Mouse (Mus musculus): ENCODE results near the gene 5830411N06Rik.

The 5830411N06Rik gene

DNA sequence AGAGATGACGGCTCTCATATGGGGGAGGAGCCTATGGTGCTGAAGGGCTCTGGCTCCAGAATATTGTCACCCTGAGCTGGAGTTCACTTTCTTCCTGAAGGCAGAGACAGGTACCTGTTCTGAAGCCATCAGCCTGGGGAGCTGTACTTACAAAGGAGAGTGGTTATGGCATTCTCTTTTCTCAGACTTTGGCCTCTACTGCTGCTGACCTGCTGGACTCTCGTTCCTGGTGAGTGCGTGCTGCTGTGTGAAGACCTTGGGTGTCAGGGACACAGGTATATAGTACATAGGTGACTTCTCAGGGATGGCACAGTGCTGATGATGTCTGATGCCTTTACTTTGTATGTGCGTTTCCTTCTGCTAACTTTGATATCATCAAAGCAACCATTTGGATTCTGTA, at the start of gene 5830411N06Rik:
Gene 5830411N06Rik, plus strand, starts transcription at position 69 of the 400 bp plus-strand sequence.
- DNase-seq (ENCODE audit: low read depth, low spot score) = no peak

DNA sequence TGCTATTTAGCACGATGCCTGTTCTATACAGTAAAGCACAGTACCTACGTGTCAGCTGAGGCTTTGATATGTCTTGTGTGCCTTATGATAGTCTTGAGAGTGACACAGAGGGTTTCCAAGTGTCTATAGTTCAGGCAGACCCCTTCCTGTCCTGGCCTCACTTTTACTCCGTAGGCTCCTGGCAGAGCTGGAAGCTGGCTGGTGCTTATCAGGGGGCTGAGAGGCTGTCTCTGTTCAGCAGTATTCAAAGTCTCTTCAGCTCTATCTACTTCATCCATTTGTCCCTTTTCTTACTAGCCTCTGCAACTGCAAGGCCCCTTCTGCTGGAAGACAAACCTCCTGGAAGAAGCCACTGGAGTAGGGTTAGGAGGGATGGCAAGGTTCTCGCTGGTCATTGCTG, 46.0 kb upstream of the 5830411N06Rik start:
- no peak for DNase-seq (ENCODE audit: low read depth, low spot score)

DNA sequence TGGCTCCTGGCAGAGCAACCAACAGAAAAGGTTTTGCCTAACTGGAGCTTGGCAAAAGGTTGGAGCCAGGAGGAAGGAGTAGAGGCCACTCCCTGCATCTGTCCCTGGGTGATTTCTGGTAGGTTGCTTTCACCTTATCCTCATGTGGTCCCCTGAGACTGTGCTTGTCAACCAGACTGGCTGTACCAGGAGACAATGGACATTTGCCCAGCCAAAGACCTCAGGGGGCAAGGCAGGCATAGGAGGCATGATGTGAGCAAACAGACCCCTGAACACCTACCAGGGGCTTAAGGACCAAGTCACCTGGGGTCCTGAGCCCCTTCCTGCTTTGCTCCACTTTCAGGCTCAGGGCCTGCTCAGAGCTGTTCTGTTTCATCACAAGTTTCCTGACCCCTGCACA, 41.2 kb upstream of the 5830411N06Rik start, which contains the start of gene Olfr524:
Gene Olfr524, minus strand, starts transcription at position 101 of the 400 bp plus-strand sequence.
- DNase-seq (ENCODE audit: low read depth, low spot score) = no peak

DNA sequence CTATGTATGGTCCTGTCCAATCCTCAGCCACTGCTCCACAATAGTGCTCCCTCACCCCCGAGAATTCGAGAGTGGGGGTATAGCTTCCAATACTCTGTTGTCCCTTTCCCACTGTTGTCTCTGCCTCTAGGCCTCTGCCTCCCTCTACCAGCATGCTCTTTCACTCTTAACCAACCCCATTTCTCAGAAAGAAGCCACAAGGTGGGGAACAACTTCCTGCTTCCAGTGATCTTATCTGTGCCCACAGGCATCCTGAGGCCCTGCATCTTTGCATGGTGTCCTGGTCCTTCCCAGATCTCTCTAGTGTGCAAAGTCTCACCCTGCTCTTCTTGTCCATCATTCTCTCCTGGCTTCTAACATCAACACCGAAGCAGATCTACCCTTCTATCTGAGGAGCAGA, 40.2 kb upstream of the 5830411N06Rik start:
- DNase-seq (ENCODE audit: low read depth, low spot score) = no peak

DNA sequence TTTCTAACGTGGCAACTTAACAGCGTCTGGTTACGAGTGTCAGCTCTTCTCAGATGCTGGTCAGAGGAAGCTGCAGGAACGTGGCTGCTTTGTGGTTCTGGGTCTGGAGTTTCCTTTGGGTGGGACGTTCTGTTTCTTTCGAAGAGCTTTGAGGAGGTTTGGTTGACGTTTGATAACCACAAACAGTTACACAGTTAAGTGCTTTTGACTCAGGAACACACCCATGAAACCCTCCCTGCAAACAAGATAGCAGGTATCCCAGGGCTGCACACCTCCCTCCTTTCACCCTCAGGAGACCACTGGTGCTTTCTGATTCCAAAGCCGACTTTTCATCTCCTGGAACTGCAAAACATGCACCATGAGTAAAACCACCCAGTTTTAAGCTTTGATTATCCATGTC, 38.9 kb upstream of the 5830411N06Rik start:
- no peak for DNase-seq (ENCODE audit: low read depth, low spot score)

DNA sequence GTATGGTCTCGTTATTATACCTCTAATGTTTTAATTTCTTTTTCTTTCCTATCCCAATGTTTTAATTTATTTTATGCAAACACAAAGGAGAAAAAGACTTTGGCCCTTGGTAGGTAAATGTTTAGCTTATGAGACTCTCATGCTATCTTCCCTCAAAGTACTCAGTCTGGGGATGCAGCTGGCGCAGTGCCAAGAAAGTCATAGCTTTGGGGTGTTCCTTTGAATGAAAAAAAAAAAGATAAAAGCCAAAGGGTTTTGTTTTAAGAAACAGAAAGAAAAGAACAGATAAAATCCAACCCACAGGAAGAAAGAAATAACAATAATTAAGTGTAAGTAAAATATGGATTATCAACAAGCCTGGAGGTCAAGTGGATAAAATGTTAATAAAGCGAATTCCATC, 38.4 kb upstream of the 5830411N06Rik start:
- DNase-seq (ENCODE audit: low read depth, low spot score) = no peak

DNA sequence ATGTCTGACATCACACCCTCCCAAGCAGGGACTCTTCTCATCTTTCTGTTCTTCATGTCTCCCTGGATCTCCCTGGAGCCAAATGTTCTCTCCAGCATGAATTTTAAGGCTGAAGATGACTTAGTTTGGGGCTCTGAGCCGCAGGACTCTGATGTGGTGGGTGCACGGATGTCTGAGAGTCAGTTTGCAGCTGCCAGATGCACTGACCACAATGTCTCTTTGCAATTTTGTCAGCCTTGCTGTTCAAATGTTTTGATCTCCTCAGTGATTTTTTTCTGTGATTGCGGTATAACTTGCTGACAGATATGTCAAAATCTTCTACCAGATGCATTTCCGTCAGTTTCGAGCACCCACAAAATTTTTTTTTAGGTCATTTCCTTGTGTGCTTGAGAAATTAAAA, 33.2 kb upstream of the 5830411N06Rik start:
- no peak for DNase-seq (ENCODE audit: low read depth, low spot score)

DNA sequence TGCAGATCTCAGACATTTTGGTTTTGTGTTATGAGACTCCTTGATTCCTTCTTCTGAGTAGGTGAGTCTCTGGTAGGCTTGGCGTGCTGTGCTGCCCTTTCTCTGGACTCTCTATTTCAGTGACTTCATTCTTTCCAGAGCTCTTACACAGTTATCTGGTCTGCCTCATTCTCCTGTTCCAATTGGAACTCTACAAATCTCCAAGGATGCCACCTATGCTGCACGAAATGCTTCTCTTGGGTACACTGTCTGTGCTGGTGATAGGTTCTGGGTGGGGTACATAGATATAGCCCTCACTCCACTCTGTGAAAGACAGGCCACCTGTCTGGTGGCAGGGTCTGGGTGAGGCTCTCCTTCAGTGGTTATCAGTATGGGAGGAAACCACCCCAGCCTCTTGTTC, 29.1 kb upstream of the 5830411N06Rik start, which contains the start of gene Cd163l1:
Gene Cd163l1, plus strand, starts transcription at position 301 of the 400 bp plus-strand sequence.
- DNase-seq (ENCODE audit: low read depth, low spot score) = no peak

DNA sequence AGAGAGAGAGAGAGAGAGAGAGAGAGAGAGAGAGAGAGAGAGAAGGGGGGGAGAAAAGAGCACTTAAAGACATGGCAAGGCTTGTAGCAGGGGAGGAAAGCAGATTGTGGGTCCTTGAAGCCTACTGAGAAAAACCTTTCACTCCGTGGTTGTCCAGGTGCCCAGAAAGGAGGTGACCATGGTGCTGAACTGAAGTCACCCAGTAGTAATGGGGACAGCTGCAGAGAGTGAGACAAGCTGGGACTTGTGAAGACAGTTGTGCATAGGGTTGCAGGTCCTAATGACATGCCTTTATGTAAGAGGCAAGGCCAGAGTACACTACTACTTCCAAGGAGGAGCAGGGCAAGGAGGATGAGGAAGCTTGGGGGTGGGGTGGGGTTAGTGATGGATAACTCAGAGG, 27.8 kb upstream of the 5830411N06Rik start:
- no peak for DNase-seq (ENCODE audit: low read depth, low spot score)

DNA sequence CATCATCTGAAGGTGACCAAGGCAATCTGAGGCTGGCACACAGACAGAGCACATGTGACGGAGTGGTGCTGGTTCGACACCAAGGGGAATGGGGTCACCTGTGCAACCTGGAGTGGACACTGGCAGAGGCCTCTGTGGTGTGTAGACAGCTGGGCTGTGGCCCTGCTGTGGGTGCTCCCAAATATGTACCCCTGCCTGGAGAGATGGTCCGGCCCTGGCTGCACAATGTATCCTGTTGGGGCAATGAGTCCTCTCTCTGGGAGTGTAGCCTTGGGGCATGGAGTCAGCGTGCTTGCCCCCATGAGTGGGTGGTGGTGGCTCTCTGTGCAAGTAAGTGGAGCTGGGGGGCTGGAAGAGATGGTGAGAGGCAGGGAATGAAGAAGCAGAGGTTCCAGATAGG, 26.7 kb upstream of the 5830411N06Rik start:
- no peak for DNase-seq (ENCODE audit: low read depth, low spot score)

DNA sequence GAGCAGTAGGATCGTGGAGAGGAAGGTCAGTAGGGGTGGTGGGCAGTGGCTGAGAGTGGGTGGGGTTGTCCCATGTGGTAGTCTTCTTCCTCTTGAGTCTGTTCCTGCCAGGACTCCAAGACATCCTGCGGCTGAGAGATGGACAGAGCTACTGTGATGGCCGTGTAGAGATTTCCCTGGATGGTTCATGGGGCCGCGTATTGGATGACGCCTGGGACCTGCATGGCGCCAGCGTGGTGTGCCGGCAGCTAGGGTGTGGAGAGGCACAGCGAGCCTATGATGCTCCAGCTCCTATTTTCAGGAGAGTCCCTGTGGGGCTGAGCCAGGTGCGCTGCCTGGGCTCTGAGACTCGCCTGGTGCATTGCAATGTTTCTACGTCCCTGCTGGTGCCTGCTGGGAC, 22.9 kb upstream of the 5830411N06Rik start:
- DNase-seq (ENCODE audit: low read depth, low spot score) = no peak

DNA sequence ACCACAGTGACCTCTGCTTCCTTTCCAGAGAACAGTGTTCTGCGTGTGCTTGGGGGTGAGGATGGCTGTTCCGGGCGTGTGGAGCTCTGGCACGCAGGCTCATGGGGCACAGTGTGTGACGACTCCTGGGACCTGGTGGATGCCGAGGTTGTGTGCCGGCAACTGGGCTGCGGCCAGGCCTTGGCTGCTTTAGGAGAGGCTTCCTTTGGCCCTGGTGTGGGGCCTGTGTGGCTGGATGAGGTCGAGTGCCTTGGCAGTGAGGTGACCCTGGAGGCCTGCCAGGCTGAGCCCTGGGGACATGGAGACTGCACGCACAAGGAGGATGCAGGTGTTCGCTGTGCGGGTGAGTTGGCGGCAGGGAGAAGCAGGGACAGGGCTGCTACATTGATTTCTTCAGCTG, 18.6 kb upstream of the 5830411N06Rik start:
- DNase-seq (ENCODE audit: low read depth, low spot score) = no peak

DNA sequence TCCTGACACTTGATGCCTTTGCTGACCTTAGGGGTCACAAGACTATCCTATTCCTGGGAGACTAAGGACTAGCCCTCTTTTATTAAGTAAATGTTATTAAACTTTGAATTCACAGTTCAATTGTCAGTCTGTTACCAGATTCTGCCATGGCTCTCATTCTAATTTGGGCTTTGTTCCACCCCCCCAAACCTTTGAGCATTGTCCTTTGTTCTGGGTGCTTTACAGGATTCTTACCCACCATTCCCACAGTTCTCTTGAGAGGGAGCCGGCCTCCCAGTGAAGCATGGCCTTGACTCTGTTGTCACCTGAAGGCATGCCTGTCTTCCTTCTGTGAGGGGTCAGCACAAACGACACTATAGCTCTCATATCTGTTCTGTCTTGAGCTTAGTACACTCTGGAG, 16.1 kb upstream of the 5830411N06Rik start:
- DNase-seq (ENCODE audit: low read depth, low spot score) = no peak

DNA sequence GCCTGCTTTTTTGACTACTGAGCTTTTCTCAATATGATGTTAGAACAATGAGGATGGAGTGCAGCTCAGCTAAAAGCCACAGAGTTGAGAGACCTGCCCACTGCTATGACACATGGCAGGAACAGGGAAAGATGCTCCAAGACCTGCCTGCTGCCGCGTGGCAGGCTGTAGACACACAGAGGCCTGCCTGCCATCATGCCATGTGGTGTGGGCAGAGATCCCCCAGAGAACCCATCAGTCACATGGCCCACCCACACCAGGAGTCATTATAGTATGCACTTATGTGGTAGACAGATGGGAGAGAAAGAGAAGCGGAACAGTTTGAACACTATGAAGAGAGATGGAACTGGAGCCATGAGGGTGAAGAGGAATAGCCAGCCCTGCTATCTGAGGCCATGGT, 13.4 kb upstream of the 5830411N06Rik start:
- no peak for DNase-seq (ENCODE audit: low read depth, low spot score)

DNA sequence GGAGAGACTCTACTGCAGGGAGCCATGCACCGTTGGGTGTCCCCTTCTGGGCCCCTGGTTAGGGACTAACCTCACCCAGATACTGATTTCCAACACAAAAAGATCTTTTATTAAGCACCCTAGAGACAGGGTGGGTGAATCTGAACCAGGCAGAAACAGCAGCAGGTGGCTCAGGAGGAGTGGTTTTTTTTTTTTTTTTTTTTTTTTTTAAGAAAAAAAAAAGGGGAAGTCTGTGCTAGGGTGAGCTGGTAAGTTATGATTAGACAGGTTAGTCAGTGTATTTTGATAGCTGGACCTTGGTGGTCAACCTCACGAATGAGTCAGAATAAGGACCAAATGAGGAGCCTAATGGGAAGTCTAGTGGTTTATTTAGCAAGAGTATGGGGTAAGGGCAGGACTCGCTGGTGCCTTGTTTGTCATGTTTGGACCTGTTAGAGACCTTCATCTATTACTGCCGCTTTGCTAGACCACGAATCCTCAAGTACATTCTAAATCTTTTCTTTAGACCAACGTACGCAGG, 6.8 kb downstream of the 5830411N06Rik start:
- no peak for DNase-seq (ENCODE audit: low read depth, low spot score)

DNA sequence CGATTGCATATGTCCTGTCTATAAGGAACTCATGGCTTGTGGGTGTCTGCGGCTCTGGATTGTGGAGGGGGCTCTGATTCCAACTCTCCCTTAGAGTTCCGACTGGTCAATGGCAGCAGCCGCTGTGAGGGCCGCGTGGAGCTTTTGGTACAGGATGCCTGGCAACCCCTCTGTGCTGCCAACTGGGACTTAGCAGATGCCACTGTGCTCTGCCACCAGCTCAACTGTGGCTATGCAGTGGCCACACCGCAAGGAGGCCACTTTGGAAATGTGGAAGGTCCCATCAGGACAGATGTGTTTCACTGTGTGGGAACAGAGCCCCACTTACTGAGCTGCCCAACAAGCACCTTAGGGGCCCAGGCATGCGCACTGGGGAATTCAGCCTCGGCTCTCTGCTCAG, 48.7 kb downstream of the 5830411N06Rik start:
- DNase-seq (ENCODE audit: low read depth, low spot score) = no peak

DNA sequence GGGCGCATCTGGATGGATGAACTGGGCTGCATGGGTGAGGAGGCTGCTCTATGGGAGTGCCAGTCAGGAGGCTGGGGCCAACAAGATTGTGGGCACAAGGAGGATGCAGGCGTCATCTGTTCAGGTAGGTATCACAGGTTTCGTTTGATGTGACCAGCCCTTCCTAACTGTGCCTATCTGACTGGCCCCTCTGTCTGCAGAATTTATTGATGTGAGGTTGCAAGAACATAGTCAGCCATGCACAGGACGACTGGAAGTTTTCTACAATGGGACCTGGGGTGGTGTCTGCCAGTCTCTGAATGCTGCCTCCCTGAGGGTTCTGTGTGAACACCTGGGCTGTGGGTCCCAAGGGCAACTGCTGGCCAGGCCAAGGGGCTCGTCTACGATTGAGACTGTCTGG, 49.8 kb downstream of the 5830411N06Rik start:
- no peak for DNase-seq (ENCODE audit: low read depth, low spot score)

DNA sequence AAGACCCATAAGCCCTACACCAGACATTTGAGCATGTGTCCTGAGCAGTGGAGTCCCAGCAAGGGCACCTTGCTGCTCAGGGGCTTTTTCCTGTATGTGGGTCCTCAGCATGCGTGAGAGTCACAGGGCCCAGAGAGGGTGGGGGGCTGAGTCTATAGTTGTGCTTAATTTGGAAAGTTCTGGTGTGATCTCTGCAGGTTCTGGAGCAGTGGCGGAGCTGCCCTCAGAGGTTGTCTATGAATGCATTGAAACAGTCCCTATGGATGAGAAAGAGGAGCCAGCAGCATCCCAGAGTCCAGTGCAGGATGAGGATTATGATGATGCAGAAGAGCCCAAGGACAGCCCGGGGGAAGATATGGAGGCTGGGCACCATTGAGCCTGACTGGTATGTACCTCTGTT, 52.3 kb downstream of the 5830411N06Rik start:
- no peak for DNase-seq (ENCODE audit: low read depth, low spot score)

DNA sequence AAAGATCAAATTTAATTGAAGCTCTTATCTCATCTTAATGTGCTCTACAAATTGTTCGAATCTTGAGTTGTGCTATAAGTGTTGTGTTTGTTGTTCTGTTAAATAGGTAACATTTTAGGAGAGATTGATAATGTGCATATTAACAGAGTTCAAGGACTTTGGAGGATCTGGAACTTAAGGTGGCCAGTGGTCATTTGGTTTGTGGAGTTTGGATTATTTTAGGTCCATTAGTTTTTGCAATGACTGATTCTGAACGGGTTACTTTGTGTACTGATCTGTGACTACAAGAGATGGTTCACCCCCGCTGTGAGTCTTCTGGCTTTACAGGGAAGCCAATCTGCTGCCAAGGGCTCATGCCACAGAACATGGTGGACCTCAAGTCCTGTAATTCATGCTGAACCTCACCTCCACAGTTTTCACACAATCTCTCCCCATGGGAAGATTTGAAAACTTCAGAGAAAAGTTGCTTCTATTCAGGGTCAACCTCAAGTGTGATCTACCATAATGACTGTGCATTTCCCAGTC, 72.8 kb downstream of the 5830411N06Rik start:
- no peak for DNase-seq (ENCODE audit: low read depth, low spot score)

DNA sequence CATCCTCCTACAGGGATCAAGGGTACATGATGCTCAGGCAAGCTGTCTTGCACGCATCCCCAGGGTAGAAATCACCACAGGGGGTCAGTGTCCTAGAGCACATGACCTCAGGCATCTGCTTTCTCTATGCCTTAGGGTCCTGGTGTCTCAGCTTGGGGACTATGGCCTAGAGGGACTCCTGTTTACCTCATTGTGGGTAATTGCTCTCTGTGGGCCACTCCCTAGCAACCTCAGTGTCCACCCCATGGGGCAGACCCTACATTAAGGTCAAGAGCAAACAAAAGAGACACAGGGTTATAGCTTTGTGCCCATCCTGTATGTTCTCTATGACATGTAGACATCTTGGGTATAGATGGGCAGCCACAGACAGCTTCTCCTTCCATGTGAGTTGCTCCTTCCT, 73.5 kb downstream of the 5830411N06Rik start, which contains the start of gene Olfr525:
Gene Olfr525, plus strand, starts transcription at position 301 of the 400 bp plus-strand sequence.
- DNase-seq (ENCODE audit: low read depth, low spot score) = no peak

DNA sequence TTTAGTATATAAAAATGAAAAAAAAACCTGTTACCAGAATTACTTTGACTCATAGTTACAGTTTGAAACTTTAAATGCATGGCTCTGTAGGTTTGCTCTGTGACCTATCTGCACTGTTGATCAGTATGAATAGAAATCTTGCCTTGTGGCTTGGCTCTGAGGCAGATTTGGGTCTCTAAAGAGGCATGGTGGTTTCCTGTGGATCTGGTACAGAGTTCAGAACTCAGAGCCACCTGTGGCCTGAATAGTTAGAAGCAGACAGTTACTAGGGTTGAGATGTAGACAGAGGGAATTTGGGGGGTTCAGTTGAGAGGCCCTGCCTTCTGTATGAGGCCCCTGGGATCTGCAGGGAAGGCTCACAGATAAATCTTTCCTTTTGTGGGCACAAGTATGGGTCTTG, 74.1 kb downstream of the 5830411N06Rik start:
- DNase-seq (ENCODE audit: low read depth, low spot score) = no peak

DNA sequence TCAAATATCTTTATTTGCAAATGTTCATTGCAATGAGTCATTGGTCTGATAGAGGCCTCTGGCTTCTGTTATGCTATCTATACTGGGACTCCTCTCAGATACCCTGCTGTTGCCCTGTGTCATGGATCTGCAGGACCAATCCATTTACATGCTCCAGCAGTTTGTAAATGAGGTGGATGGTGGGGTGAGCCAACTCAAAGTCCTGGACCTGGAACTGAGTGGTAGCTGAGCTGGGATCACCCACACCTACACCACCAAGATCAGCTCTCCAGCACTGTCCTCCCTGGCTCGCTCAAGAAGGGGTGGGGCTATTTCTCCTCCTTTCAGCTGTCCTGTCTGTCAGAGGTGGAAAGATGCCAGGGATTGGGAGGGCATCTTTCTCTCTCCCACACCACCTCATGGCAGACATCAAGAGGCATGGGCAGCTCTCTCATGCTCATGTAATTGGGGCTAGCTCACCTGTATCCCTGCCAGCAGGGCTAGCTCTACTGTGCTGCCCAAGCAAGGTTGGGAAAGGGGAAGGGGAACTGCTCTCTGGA, 82.8 kb downstream of the 5830411N06Rik start:
- no peak for DNase-seq (ENCODE audit: low read depth, low spot score)

DNA sequence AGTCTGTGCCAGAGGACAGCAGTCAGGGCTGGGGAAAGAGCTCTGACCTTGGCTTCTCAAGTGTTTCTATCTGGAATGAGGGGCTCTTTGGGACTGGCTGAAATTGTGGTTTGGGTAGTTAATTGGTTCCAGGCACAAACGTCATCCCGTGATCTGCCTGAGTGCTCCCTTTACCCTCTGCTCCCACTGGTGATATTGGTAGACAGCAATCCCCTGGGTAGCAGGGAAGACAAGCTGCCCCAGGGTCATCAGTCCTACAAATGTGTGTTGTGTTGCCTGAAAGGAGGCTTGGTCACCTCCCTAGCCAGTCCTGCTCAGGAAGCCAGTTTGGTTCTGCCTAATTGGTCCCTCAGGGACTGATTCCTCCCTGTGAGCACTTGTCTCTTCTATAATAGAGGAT, 86.6 kb downstream of the 5830411N06Rik start, which contains the start of gene Olfr527:
Gene Olfr527, plus strand, starts transcription at position 301 of the 400 bp plus-strand sequence.
- DNase-seq (ENCODE audit: low read depth, low spot score) = no peak

Data from retina, postnatal 7 days (tissue).